Mouse (Mus musculus): ENCODE data around the gene Msrb2. TPM values are rescaled to one million over a fixed set of nuclear protein-coding genes. Genes with fewer than 3 reads are reported as not detected.

The Msrb2 gene
- polyA plus RNA-seq, 1 experiment from 2014 or later: 22.7 TPM

- peak overlapping the region; percentile 16; the same call in 1 of the 2 replicates for H3K4me3 ChIP-seq (replicated peaks)
These were observed 59.9 kb downstream of the Msrb2 start for GRCm38 (mm10) chr2:19431186-19431585.

GRCm38 (mm10) chr2:19431614-19432323 lies 60.5 kb downstream of the Msrb2 start:
- no peaks in the 10 kb centered on the region for H3K36me3 ChIP-seq
- H3K4me3 ChIP-seq (replicated peaks): 0 out of 2 replicates have a peak overlapping the region, but pooled peaks have one; percentile 4
- 0 out of 2 replicates have a peak, but pooled peaks cover 2% of the 10 kb centered on the region for H3K4me1 ChIP-seq (replicated peaks)
- H3K4me2 ChIP-seq (replicated peaks): peak overlapping the region; percentile 38
- no peak overlapping the region for H3K9ac ChIP-seq
- peaks cover 54% of the 10 kb centered on the region for H3K27me3 ChIP-seq (replicated peaks)
- WGBS: 3% methylated on average over 41 of the region's 41 CpGs
- ATAC-seq: peak; percentile 81
- no peak overlapping the region for H3K27ac ChIP-seq
- H3K9me3 ChIP-seq: no peaks in the 10 kb centered on the region

More at GRCm38 (mm10) chr2:19431186-19431585, 59.9 kb downstream of the Msrb2 start:
- ATAC-seq: peak; percentile 68
- H3K9me3 ChIP-seq: no peaks in the 10 kb centered on the region
- 0 out of 2 replicates have a peak, but pooled peaks cover 2% of the 10 kb centered on the region for H3K4me1 ChIP-seq (replicated peaks)
- peaks cover 54% of the 10 kb centered on the region for H3K27me3 ChIP-seq (replicated peaks)
- H3K27ac ChIP-seq: no peak overlapping the region
- no peaks in the 10 kb centered on the region for H3K36me3 ChIP-seq
- WGBS: 0% methylated on average over 18 of the region's 18 CpGs
- no peak overlapping the region for H3K9ac ChIP-seq
- H3K4me2 ChIP-seq (replicated peaks): peak overlapping the region; percentile 31; the same call in 1 of the 2 replicates

- ATAC-seq: no peak
- Histone ChIP-seq H3K27ac (no peak overlapping the region), H3K9me3 (no peaks in the 10 kb centered on the region), H3K27me3 (replicated peaks) (peaks cover 79% of the 10 kb centered on the region), H3K4me3 (replicated peaks) (no peak overlapping the region), H3K4me1 (replicated peaks) (peaks cover 12% of the 10 kb centered on the region), H3K36me3 (no peaks in the 10 kb centered on the region), H3K9ac (no peak overlapping the region), H3K4me2 (replicated peaks) (no peak overlapping the region)
- 2% methylated on average over 9 of the region's 9 CpGs for WGBS
These were observed 73.1 kb downstream of the Msrb2 start for GRCm38 (mm10) chr2:19444346-19444745.

Other genes starting within 250 kb of the Msrb2 start
- gene Armc3, start 172.1 kb upstream of the Msrb2 start, polyA plus RNA-seq (2015; fragmentation: Nextera tagmentation; extraction: Ambion mirVana): 0.16 TPM in 1 of 2 replicates, not detected in the other
- 10.8 and 17.9 TPM in 2 replicates for gene Ptf1a, start 74.2 kb downstream of the Msrb2 start, polyA plus RNA-seq (2015; fragmentation: Nextera tagmentation; extraction: Ambion mirVana)
- gene 4921504E06Rik, start 182.5 kb downstream of the Msrb2 start, polyA plus RNA-seq (2015; fragmentation: Nextera tagmentation; extraction: Ambion mirVana): not detected in 2 replicates

Data from intestine, embryonic 15.5 days (tissue).